Mouse (Mus musculus): ENCODE measurements around the gene Phf13. TPM values are rescaled to one million over a fixed set of nuclear protein-coding genes. Genes with fewer than 3 reads are reported as not detected.

Gene Phf13
- polyA plus RNA-seq, 1 experiment from 2014 or later, result 6.2 TPM

GRCm38 (mm10) chr4:152029087-152029486, 33.0 kb upstream of the Phf13 start:
- H3K4me1 ChIP-seq (replicated peaks), result peaks cover 49% of the 10 kb centered on the region

DNA sequence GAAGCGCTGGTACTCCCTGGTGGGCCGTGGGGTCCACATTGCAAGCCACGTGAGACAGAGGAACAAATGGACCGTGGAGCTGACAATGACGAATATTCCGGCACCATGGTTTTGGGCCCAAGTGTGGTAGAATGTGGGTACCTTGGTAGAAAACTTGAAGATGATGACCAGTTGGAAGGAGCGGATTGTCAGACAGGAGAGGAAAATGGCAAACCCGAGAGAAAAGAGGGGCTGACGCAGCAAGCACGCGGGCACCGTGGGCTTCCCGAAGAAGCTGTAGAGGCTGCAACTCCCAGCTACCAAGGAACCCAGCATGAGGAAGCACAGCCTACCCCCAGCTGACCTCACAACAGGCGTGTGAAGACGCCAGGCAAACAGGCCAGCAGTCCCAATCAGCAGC, 32.4 kb upstream of the Phf13 start:
- ATAC-seq (ENCODE audit: low read depth) (no peak), DNase-seq (no peak)
- H3K27ac ChIP-seq, result no peak overlapping the region
- peak overlapping the region; percentile 66 for H3K9ac ChIP-seq
- 66% methylated on average over 15 of the region's 15 CpGs for WGBS (ENCODE audit: insufficient replicate concordance)
- H3K9me3 ChIP-seq (replicated peaks), result no peaks in the 10 kb centered on the region
- peaks cover 55% of the 10 kb centered on the region for H3K4me1 ChIP-seq (replicated peaks)
- H3K27me3 ChIP-seq, result peaks cover 9% of the 10 kb centered on the region
- H3K4me3 ChIP-seq (replicated peaks), result peak overlapping the region; percentile 86
- H3K36me3 ChIP-seq, result peaks cover 18% of the 10 kb centered on the region
- H3K4me2 ChIP-seq, result peak overlapping the region; percentile 93

More at GRCm38 (mm10) chr4:152029087-152029486, 33.0 kb upstream of the Phf13 start:
- no peak overlapping the region for H3K4me3 ChIP-seq (replicated peaks)
- no peak overlapping the region for H3K4me2 ChIP-seq
- H3K9me3 ChIP-seq (replicated peaks), result no peaks in the 10 kb centered on the region
- no peak for ATAC-seq (ENCODE audit: low read depth)
- H3K27ac ChIP-seq, result no peak overlapping the region
- WGBS (ENCODE audit: insufficient replicate concordance), result 24% methylated on average over 5 of the region's 5 CpGs
- peaks cover 12% of the 10 kb centered on the region for H3K36me3 ChIP-seq
- no peak overlapping the region for H3K9ac ChIP-seq
- DNase-seq, result no peak
- H3K27me3 ChIP-seq, result peaks cover 9% of the 10 kb centered on the region

GRCm38 (mm10) chr4:152027524-152027923, 31.5 kb upstream of the Phf13 start, which contains the start of gene Zbtb48:
Zbtb48 (minus strand) TSS chr4:152027671.
- H3K9me3 ChIP-seq (replicated peaks), result no peaks in the 10 kb centered on the region
- H3K27ac ChIP-seq, result peak within 1 kb of the TSS; percentile 87
- peaks cover 8% of the 10 kb centered on the region for H3K27me3 ChIP-seq
- DNase-seq (peak; percentile 93), ATAC-seq (ENCODE audit: low read depth) (peak; percentile 95)
- peaks cover 60% of the 10 kb centered on the region for H3K4me1 ChIP-seq (replicated peaks)
- peaks cover 28% of the 10 kb centered on the region for H3K36me3 ChIP-seq
- peak within 1 kb of the TSS; percentile 86 for H3K4me3 ChIP-seq (replicated peaks)
- H3K4me2 ChIP-seq, result peak within 1 kb of the TSS; percentile 93
- under 1% methylated on average over 35 of the region's 35 CpGs for WGBS (ENCODE audit: insufficient replicate concordance)
- peak within 1 kb of the TSS; percentile 86 for H3K9ac ChIP-seq

DNA sequence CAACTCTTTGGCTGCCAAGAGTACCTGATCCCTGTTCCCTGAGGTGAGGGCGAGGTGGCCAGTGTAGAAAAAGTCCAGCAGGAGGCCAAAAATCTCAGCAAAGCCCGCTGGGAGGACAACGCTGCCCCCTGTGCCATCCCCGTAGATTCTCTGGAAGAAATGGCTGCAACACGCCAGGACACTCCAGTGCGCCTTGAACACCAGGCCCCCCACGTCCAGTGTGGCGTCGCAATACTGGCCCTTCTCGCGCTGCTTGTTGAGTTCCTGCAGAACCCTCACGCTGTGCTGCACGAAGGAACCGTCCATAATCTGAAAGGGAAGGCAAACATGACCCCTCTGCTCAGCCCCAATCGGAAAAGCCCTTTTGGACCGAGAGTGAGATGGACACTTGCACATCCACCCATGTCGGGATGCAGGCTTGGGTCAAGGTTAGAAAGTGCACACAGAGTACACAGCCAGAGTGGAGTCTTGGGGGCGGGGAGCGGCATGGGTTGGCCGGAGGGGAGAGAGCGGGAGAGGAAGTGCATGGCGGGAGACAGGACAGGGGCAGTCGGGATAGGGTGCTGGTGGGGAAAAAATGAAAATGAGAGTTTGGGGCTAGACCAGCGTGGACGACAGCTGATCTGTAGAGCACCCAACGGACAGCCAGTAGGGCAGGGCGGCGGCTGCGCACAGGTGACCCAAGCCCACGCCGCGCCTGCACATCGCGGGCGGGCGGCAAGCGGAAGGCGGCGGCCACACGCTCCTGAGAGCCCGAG, 30.9 kb upstream of the Phf13 start:
- Histone ChIP-seq H3K27ac (peak overlapping the region; percentile 87), H3K27me3 (peaks cover 3% of the 10 kb centered on the region; the same call in 1 of the 2 replicates), H3K9me3 (replicated peaks) (no peaks in the 10 kb centered on the region), H3K4me2 (peak overlapping the region; percentile 93), H3K4me1 (replicated peaks) (peaks cover 60% of the 10 kb centered on the region), H3K36me3 (peaks cover 34% of the 10 kb centered on the region), H3K9ac (peak overlapping the region; percentile 86), H3K4me3 (replicated peaks) (peak overlapping the region; percentile 86)
- ATAC-seq (ENCODE audit: low read depth), result peak; percentile 67
- no peak for DNase-seq
- WGBS (ENCODE audit: insufficient replicate concordance), result 3% methylated on average over 41 of the region's 41 CpGs

GRCm38 (mm10) chr4:152024525-152024924, 28.5 kb upstream of the Phf13 start:
- no peak for ATAC-seq (ENCODE audit: low read depth)
- H3K4me2 ChIP-seq, result peak overlapping the region; percentile 93
- peaks cover 54% of the 10 kb centered on the region for H3K4me1 ChIP-seq (replicated peaks)
- peak overlapping the region; percentile 23; the same call in 1 of the 2 replicates for H3K9ac ChIP-seq
- WGBS (ENCODE audit: insufficient replicate concordance), result 82% methylated on average over 11 of the region's 11 CpGs
- no peak for DNase-seq
- no peaks in the 10 kb centered on the region for H3K27me3 ChIP-seq
- H3K27ac ChIP-seq, result no peak overlapping the region
- H3K36me3 ChIP-seq, result peaks cover 58% of the 10 kb centered on the region
- H3K9me3 ChIP-seq (replicated peaks), result no peaks in the 10 kb centered on the region
- H3K4me3 ChIP-seq (replicated peaks), result no peak overlapping the region

- Histone ChIP-seq H3K9ac (no peak overlapping the region), H3K9me3 (replicated peaks) (no peaks in the 10 kb centered on the region), H3K36me3 (peaks cover 72% of the 10 kb centered on the region), H3K27ac (no peak overlapping the region), H3K4me2 (no peak overlapping the region), H3K4me3 (replicated peaks) (no peak overlapping the region), H3K27me3 (no peaks in the 10 kb centered on the region), H3K4me1 (replicated peaks) (peaks cover 41% of the 10 kb centered on the region)
- DNase-seq (no peak), ATAC-seq (ENCODE audit: low read depth) (no peak)
- WGBS (ENCODE audit: insufficient replicate concordance), result 79% methylated on average over 8 of the region's 8 CpGs
Observed at GRCm38 (mm10) chr4:152022506-152022905, 26.4 kb upstream of the Phf13 start.

DNA sequence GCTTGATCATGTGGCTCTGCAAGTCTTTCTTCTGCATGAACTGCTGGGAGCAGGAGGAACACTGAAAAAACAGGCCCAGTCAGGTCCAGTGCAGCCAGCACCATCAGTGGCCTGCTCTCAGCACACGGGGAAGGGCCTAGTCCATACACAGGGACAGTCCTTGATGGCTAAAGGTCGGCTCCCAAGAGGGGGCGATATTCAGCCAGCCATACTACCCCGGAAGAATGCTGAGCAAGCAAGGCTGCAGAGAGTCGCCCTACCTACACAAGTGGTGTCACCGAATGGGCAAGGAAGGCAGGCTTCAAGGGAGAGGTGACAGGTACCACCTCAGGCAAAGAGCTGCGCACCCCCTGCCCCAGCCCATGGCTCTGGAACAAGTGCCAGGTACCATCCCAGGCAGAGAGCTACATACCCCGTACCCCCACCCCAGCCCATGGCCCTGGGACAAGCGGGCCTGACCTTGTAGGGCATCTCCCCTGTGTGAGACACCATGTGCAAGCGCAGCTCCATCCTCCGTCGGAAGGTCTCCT, 25.6 kb upstream of the Phf13 start:
- H3K36me3 ChIP-seq, result peaks cover 74% of the 10 kb centered on the region
- WGBS (ENCODE audit: insufficient replicate concordance), result 77% methylated on average over 12 of the region's 12 CpGs
- H3K9me3 ChIP-seq (replicated peaks), result no peaks in the 10 kb centered on the region

GRCm38 (mm10) chr4:152020024-152020423, 24.0 kb upstream of the Phf13 start:
- WGBS (ENCODE audit: insufficient replicate concordance), result 87% methylated on average over 21 of the region's 21 CpGs
- peaks cover 20% of the 10 kb centered on the region for H3K4me1 ChIP-seq (replicated peaks)
- no peak overlapping the region for H3K9ac ChIP-seq
- no peak overlapping the region for H3K4me3 ChIP-seq (replicated peaks)
- DNase-seq (no peak), ATAC-seq (ENCODE audit: low read depth) (no peak)
- no peak overlapping the region for H3K27ac ChIP-seq
- no peaks in the 10 kb centered on the region for H3K9me3 ChIP-seq (replicated peaks)
- no peaks in the 10 kb centered on the region for H3K27me3 ChIP-seq
- no peak overlapping the region for H3K4me2 ChIP-seq
- H3K36me3 ChIP-seq, result peaks cover 85% of the 10 kb centered on the region

More for the DNA sequence above, 25.6 kb upstream of the Phf13 start:
- Histone ChIP-seq H3K4me2 (no peak overlapping the region), H3K9ac (no peak overlapping the region), H3K4me1 (replicated peaks) (peaks cover 36% of the 10 kb centered on the region), H3K27ac (no peak overlapping the region), H3K4me3 (replicated peaks) (no peak overlapping the region), H3K27me3 (no peaks in the 10 kb centered on the region)
- DNase-seq (no peak), ATAC-seq (ENCODE audit: low read depth) (no peak; the same call in 1 of the 2 replicates)

DNA sequence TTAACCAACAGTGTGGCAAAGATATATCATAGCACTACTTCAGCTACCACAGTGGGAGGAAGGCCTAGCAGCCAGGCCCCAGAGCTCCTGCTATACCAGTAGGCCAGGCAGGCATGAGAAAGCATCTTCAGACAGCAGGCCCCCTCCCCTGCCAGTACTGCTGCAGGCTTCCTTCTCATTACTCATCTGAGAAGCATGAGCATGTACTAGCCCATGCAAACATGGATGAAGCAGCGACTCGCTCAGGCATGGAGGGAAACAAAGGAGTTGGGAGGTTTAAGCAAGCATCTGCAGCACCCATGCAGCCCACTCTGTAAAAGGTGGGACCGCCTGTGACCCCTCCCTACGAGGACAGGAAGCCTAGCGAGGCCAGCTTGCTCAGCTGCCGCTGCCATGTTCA, 23.0 kb upstream of the Phf13 start:
- Histone ChIP-seq H3K27ac (no peak overlapping the region), H3K9me3 (replicated peaks) (no peaks in the 10 kb centered on the region), H3K36me3 (peaks cover 87% of the 10 kb centered on the region), H3K27me3 (no peaks in the 10 kb centered on the region), H3K4me1 (replicated peaks) (peaks cover 10% of the 10 kb centered on the region), H3K9ac (no peak overlapping the region), H3K4me2 (no peak overlapping the region), H3K4me3 (replicated peaks) (no peak overlapping the region)
- DNase-seq (no peak), ATAC-seq (ENCODE audit: low read depth) (no peak)
- WGBS (ENCODE audit: insufficient replicate concordance), result 81% methylated on average over 6 of the region's 6 CpGs

DNA sequence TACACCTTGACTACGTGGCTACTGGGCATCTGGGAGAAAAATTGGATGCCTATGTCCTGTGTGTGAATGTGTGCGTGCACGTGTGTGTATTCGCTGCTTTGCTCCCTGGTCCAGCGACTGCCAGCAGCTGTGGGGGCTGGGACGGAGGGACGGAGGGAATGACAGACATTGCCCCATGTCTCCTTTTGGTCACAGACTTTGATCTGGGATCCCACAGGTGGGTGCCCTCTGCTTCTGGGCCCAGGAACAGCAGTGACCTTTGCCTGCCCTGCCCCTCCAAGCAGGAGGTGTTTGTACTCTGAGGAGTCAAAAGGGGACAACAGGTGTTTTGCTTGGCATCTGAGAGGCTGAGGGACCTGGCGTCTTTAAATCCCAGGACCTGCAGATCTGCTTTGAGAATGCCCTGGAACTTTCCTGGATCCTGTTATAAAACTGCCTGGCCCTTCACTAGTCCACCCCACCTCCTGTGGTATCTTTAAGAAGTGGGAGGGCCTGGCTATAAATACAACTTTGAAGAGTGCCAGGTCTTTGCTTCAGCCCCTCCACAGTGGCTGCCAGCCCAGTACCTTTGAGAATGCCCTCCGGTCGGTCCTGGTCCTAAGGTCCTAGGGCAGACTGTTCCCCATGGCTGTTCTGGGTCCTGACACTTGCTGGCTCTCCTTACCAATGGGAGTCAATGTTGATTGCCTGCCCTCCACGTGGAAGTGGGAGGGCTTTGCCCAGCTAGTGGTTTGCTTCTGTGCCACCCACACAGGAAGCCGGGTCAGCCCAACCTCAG, 17.2 kb upstream of the Phf13 start:
- 74% methylated on average over 12 of the region's 12 CpGs for WGBS (ENCODE audit: insufficient replicate concordance)
- Histone ChIP-seq H3K9ac (no peak overlapping the region), H3K4me3 (replicated peaks) (no peak overlapping the region), H3K4me2 (no peak overlapping the region), H3K36me3 (peaks cover 60% of the 10 kb centered on the region), H3K4me1 (replicated peaks) (peaks cover 49% of the 10 kb centered on the region), H3K27me3 (peaks cover under 1% of the 10 kb centered on the region; the same call in 1 of the 2 replicates), H3K27ac (0 out of 2 replicates have a peak overlapping the region, but pooled peaks have one; percentile 4), H3K9me3 (replicated peaks) (no peaks in the 10 kb centered on the region)
- ATAC-seq (ENCODE audit: low read depth), result no peak
- DNase-seq, result no peak

DNA sequence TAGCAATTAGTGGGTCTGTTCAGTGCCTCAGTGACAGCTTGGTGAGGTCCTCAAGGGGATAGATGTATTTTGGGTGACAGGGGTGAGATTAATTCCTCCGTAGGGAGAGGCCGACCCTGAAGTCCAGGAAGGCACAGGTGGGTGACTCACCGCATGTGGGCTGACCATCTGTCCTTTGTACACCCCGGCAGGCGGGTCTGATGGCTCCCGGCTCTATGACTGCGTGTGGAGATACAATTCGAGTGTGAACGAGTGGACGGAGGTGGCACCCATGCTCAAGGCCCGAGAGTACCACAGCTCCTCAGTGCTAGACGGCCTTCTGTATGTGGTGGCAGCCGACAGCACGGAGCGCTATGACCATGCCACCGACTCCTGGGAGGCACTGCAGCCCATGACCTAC, 16.1 kb upstream of the Phf13 start:
- H3K4me1 ChIP-seq (replicated peaks), result peaks cover 60% of the 10 kb centered on the region
- WGBS (ENCODE audit: insufficient replicate concordance), result 88% methylated on average over 16 of the region's 16 CpGs
- H3K36me3 ChIP-seq, result peaks cover 51% of the 10 kb centered on the region

More for the DNA sequence above, 16.1 kb upstream of the Phf13 start:
- Histone ChIP-seq H3K27me3 (peaks cover 12% of the 10 kb centered on the region), H3K27ac (no peak overlapping the region; the same call in 1 of the 2 replicates), H3K4me3 (replicated peaks) (0 out of 2 replicates have a peak overlapping the region, but pooled peaks have one; percentile 85), H3K9ac (no peak overlapping the region), H3K9me3 (replicated peaks) (no peaks in the 10 kb centered on the region), H3K4me2 (peak overlapping the region; percentile 100)
- ATAC-seq (ENCODE audit: low read depth) (no peak), DNase-seq (no peak)

All from liver, embryonic 13.5 days (tissue).